Mouse (Mus musculus) thymus, adult 2 months (tissue): ENCODE data around the gene F7. TPM values are rescaled to one million over a fixed set of nuclear protein-coding genes. Genes with fewer than 3 reads are reported as not detected.

Experiments used
- DNase-seq: peaks from one replicate; pipeline ENCODE4 v3.0.0; 2021
- H3K27ac ChIP-seq: fragments of 200-500 bp; 2 replicates; pipeline ENCODE4 v1.5.1; 2012; ENCODE audit warnings: low read length, control low read depth; ENCODE audit not compliant: control insufficient read depth, insufficient read depth
- H3K27me3 ChIP-seq: fragments of 200-500 bp; 2 replicates; pipeline ENCODE4 v1.6.1; 2012; ENCODE audit warnings: mild to moderate bottlenecking, low read length, moderate library complexity, mixed read lengths; ENCODE audit not compliant: control insufficient read depth, insufficient read depth
- H3K36me3 ChIP-seq: fragments of 200-500 bp; 2 replicates; pipeline ENCODE4 v1.6.1; 2012; ENCODE audit warnings: mild to moderate bottlenecking, low read length, moderate library complexity; ENCODE audit not compliant: control insufficient read depth, insufficient read depth
- H3K4me1 ChIP-seq: fragments of 200-500 bp; replicated peaks from 2 replicates; pipeline ENCODE4 v1.6.1; 2012; ENCODE audit warnings: low read length; ENCODE audit not compliant: control insufficient read depth, insufficient read depth
- H3K4me3 ChIP-seq: fragments of 200-500 bp; 2 replicates; pipeline ENCODE4 v1.5.1; 2012; ENCODE audit warnings: mild to moderate bottlenecking, low read length, control low read depth, moderate library complexity; ENCODE audit not compliant: control insufficient read depth, insufficient read depth
- CTCF ChIP-seq: fragments of 200-500 bp; IDR thresholded peaks from 2 replicates; pipeline ENCODE4 v1.5.1; 2012; ENCODE audit warnings: mild to moderate bottlenecking, control low read depth, low read length, moderate library complexity, borderline replicate concordance; ENCODE audit not compliant: control insufficient read depth, poor library complexity, insufficient read depth; ENCODE audit errors: extremely low read depth
- POLR2A ChIP-seq: fragments of 200-500 bp; IDR thresholded peaks from 2 replicates; pipeline ENCODE4 v1.6.1; 2012; ENCODE audit warnings: mild to moderate bottlenecking, low read length, control low read depth, moderate library complexity; ENCODE audit not compliant: control insufficient read depth, poor library complexity, insufficient read depth; ENCODE audit errors: extremely low read depth
- WGBS: fragments of 180-500 bp; shearing (Covaris S2); methylation state at CpG from one replicate; pipeline ENCODE4 v1.1.7; 2018; 5-methylcytosine and 5-hydroxymethylcytosine counted together
- polyA plus RNA-seq: library from polyadenylated mRNA; depleted of rRNA; stranded (reverse); fragments of >200 nt; gene quantifications from 2 replicates; pipeline ENCODE4 v1.2.3, GENCODE M21; 2012

The F7 gene
- polyA plus RNA-seq, 1 experiment = 0.22 TPM

DNA sequence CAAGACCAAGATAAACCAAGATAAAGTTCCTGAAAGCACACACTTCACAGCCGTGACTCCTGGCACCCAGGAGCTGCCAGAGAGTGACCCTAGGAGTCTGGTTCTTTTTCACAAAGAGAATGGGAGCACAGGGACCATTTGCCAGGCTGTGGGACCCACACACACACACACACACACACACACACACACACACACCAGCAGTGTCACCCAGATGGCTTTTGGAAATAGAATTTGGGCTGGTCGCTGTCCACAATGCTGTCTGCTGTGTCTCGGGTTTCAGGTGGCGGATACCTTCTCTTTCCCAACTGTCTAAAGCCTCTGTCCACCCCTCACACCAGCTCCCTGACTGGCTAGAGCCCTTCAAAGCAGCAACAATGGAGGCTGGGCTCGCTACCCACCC, 31.4 kb upstream of the F7 start:
- Histone ChIP-seq H3K27ac (no peak overlapping the region), H3K36me3 (no peaks in the 10 kb centered on the region), H3K4me1 (no peaks in the 10 kb centered on the region; the same call in 1 of the 2 replicates), H3K4me3 (no peak overlapping the region), H3K27me3 (no peaks in the 10 kb centered on the region)
- no peak for DNase-seq
- TF ChIP-seq CTCF = no peak
- no peak for TF ChIP-seq POLR2A
- WGBS = 87% methylated on average over 5 of the region's 5 CpGs

DNA sequence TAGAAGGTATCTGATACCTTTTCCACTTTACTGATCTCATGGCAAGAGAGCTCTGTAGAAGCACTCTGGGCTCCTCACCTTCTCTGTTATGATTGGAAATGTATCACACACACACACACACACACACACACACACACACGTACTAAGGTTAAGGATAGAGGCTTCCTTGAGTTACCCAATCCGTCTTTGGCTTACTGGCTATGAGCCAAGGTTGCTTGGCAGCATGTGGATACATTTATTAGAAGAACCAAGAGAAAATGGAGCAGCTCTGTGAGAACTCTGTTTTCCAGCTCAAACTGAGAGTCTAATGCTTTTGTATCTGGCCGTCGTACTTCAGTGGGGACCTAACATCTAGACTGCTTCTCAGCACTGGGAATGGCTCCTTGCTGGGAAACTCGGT, 30.4 kb upstream of the F7 start:
- H3K27me3 ChIP-seq = no peaks in the 10 kb centered on the region
- WGBS = 83% methylated on average over 5 of the region's 5 CpGs

DNA sequence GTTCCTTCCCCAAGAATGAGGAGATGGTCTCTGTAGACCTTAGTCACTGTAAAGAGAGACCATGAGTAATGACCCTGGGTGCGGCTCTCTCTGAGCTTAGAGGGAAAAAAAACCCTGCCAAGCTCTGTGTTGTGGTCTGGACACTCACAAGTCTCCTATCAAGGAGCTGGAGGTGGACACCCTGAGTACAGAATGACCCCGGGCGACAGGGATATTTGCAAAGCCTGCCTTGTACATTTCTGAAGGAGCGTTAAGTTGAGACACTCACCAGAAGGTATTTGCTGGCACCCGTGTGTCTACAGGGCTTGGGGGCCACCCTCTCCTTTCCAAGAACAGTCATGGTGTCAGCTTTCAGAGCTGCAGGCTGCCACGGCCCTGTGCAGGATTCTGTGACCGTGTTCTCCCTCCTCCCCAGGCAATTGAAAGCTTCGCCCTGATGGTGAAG, 29.0 kb upstream of the F7 start:
- Histone ChIP-seq H3K27me3 (no peaks in the 10 kb centered on the region), H3K4me3 (no peak overlapping the region), H3K27ac (no peak overlapping the region), H3K36me3 (no peaks in the 10 kb centered on the region), H3K4me1 (no peaks in the 10 kb centered on the region; the same call in 1 of the 2 replicates)
- DNase-seq = no peak
- WGBS = 88% methylated on average over 8 of the region's 8 CpGs
- TF ChIP-seq CTCF (no peak), POLR2A (no peak)

More for the DNA sequence above, 30.4 kb upstream of the F7 start:
- DNase-seq = no peak
- H3K4me1 ChIP-seq = no peaks in the 10 kb centered on the region; the same call in 1 of the 2 replicates
- TF ChIP-seq POLR2A = no peak
- no peak for TF ChIP-seq CTCF
- no peak overlapping the region for H3K4me3 ChIP-seq
- no peaks in the 10 kb centered on the region for H3K36me3 ChIP-seq
- no peak overlapping the region for H3K27ac ChIP-seq

DNA sequence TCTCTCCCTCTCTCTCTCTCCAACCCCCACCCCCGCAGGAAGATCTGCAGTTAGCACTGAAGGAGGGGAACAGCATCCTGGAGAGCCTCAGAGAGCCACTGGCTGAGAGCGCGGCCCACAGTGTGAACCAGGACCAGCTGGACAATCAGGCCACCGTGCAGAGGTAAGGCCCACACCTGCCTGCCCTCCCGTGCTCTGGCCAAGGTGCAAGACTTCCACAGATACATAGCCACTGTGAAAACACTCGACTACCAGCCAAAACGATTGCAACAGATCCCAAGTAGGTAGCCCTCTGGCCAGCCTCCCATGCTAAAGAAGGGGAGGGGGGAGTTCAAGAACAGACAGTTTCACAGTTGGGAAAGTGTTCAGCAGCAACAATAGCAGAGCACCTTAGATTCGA, 27.5 kb upstream of the F7 start:
- no peak for TF ChIP-seq CTCF
- TF ChIP-seq POLR2A = no peak
- DNase-seq = no peak
- Histone ChIP-seq H3K4me3 (no peak overlapping the region), H3K27me3 (no peaks in the 10 kb centered on the region), H3K27ac (no peak overlapping the region), H3K4me1 (no peaks in the 10 kb centered on the region; the same call in 1 of the 2 replicates), H3K36me3 (no peaks in the 10 kb centered on the region)
- 91% methylated on average over 8 of the region's 8 CpGs for WGBS

DNA sequence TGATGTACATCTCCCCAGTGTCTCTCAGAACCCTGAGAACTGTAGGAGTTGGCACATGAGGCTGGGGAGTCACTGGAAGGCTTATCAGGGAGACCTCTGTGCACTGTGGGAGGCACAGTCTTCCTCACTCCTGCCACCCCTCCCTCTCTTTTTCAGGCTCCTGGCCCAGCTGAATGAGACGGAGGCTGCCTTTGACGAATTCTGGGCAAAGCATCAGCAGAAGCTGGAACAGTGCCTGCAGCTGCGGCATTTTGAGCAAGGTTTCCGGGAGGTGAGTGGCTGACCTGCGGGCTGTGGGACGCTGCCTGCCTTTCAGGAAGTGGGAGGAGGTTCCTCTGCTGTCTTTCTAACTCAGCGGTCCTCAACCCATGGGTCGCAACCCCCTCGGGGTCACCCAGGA, 26.0 kb upstream of the F7 start:
- WGBS = 65% methylated on average over 9 of the region's 9 CpGs
- Histone ChIP-seq H3K4me1 (no peaks in the 10 kb centered on the region; the same call in 1 of the 2 replicates), H3K27me3 (no peaks in the 10 kb centered on the region), H3K27ac (no peak overlapping the region), H3K36me3 (no peaks in the 10 kb centered on the region), H3K4me3 (no peak overlapping the region)
- TF ChIP-seq POLR2A (no peak), CTCF (no peak)
- no peak for DNase-seq

DNA sequence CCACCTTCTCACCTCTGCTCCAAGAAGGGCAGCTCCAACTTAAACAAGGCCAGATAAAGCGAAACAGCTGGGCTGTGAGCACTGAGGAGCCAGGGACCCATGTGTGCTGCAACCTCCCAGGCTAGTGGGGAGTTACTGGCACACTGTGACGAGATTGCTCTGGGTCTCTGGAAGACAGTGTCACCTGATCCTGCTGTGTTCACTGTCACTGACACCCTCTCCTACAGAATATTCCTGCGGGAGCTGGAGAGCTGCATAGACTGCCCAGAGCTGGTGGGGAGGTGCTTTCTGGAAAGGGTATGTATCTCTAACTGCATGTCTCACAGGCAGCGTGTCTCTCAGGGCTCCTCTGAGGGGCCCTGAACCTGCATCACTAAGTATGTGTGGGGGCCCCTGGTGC, 18.4 kb upstream of the F7 start:
- no peak overlapping the region for H3K4me3 ChIP-seq
- 94% methylated on average over 4 of the region's 4 CpGs for WGBS
- H3K27me3 ChIP-seq = no peaks in the 10 kb centered on the region
- no peaks in the 10 kb centered on the region for H3K36me3 ChIP-seq
- DNase-seq = no peak
- no peak overlapping the region for H3K27ac ChIP-seq
- H3K4me1 ChIP-seq = no peaks in the 10 kb centered on the region
- no peak for TF ChIP-seq POLR2A
- TF ChIP-seq CTCF = no peak

DNA sequence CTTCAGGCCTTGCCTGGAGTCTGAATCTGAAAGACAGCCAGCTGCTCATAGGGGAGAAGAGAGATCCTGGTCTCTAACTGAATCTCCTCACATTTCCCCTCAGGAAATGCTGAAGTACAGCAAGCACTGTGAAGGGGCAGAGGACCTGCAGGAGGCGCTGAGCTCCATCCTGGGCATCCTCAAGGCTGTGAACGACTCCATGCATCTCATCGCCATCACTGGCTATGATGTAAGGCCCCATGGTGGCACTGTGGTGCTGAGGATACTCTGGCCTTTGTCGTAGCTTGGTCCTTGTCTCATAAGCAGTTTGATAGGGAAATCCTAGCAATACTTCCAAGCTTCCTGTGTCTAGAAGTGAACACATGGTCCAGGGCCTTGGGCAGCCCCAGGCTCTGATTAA, 15.5 kb upstream of the F7 start:
- DNase-seq = no peak
- H3K27ac ChIP-seq = no peak overlapping the region
- no peaks in the 10 kb centered on the region for H3K27me3 ChIP-seq
- no peaks in the 10 kb centered on the region for H3K36me3 ChIP-seq
- no peaks in the 10 kb centered on the region for H3K4me1 ChIP-seq
- no peak overlapping the region for H3K4me3 ChIP-seq
- no peak for TF ChIP-seq CTCF
- TF ChIP-seq POLR2A = no peak
- 84% methylated on average over 4 of the region's 4 CpGs for WGBS
